Mouse (Mus musculus) thymus, postnatal 36 days (tissue): ENCODE data around the gene Ksr1.
A peak's percentile ranks its signal among the peaks of the same experiment; 100 is the strongest.
"Not testable (repeated sequence)": the region's sequence is repeated elsewhere in the genome, so short reads cannot be mapped to it uniquely, and the experiment has no call there.

Experiments
- DNase-seq, 2 experiments: peaks; one replicate each; pipeline ENCODE4 v3.0.0; 2022; ENCODE audit warnings: mixed read lengths in 2 of 2

The Ksr1 gene

DNA sequence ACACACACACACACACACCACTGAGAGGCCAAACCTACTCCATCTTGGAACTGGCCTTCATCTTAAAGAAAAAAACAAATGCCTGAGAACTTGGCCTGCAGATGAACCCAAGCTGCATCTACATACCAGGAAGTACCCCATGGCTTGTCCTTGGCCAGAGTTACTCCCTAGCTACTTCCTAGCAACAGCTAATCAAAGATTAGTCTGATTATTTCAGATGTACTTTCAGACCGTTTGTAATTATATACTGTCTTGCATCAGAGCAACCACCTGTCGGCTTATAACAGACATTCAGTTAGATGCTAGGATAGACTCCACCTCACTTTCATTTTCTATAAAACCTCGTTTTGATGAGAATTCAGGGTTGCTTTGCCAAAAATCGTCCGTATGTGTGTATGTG, 139.8 kb downstream of the Ksr1 start:
- DNase-seq, result no peak

DNA sequence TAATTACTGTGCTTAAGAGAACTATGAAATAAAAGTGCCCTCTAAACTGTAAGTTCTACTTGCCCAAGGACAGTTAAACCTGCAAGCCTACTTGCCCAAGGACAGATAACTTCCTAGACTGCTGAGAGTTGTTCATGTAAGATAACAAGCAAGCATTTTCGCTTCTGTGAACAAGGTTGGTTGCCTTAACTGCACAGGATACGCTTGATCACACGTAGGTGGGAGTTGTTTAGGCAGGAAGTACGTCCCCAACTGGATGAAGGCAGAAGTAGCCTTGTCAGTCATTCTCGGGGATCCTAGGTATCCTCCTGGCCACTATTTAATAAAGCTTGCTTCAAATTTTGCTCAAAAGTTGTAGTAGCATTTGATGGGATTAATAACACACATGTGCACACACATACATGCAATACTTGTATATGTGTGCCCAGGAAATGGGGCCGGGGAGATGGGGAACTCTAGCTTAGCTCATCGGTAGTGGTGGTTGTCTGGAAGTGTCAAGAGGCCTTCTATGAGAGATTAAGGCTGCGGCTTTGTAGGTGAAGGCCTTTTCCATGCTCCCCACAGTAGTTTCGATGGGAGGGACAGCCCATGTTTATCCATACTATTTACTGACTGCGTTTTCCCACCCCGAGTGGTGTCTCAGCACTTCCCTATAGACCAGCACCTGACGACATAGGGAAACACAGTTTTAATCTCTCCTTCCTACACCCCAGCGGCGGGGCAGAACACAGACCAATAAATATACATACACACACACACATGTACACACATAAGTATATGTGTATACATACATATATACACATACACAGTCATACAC, 140.4 kb downstream of the Ksr1 start:
- no peak for DNase-seq

DNA sequence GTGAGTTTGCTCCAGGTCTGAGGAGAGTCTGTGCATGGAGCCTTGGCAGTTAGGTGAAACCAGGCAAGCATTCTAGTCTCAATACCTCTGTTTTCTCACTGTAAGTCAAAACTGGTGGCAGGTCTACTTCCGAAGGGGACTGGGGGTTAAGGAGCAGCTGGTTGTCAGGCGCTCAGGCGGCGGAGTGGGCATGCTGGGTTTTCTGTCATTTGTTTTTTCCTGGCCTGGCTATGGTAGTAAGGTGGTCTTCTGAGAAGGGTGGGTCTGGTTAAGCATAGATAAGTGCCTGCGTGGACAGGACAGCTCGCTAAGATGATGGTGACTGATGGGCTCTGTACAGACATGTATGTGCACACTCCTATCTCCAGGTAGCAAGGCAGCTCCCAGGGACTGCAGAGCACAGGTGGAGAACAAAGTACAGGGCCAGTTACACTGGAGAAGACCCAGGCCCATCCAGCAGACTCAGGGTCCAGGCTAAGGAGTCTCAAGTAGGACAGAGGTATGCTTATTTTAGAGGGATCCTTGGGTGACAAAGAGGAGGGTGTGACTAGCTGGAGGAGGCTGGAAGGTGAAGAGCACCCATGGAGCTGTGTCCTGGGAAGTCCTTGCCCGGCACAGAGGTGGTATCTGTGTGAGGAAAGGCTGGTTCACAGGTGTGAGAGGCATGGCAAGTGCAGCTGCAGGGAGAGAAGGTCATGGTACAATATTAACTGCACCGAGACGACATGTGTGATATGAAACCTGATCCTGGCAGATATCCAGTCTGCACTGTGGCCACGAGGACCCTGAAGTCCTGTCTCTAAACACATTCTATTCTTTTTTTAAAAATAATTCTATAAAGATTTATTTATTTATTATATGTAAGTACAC, 142.2 kb downstream of the Ksr1 start:
- peak in 1 of 2 experiments; percentile 43 for DNase-seq

DNA sequence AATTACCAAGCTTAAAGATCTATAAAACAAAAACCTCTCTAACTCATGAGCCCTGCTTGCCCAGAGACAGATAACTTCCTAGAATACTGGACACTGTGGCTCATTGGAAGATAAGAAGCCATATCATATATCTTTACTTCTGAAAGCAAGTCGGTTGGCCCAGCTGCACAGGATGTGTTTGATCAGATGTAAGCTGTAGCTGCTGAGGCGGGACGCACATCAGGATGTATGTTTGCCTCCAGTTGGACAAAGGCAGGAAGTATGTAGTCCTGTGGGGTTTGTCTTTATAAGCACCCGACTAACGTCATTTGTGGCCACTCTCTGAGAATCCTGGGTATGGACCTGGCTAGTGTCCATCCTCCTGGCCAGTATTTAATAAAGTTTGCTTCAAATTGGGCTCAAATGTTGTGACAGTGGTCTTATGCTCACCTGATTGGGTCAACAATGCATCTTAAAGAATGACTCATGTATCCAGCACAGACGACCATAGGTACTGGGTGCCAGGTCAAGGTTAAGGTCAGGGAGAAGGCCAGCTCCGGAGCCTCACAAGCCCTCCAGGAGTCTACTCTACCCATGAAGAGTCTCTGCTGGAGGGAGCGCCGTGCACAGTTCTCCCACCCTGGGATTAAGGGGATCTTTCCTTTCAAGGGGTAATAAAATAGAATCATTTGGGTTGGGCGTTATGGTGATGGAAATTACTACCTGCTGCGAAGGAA, 143.0 kb downstream of the Ksr1 start:
- peak; percentile 57 to 81 for DNase-seq

DNA sequence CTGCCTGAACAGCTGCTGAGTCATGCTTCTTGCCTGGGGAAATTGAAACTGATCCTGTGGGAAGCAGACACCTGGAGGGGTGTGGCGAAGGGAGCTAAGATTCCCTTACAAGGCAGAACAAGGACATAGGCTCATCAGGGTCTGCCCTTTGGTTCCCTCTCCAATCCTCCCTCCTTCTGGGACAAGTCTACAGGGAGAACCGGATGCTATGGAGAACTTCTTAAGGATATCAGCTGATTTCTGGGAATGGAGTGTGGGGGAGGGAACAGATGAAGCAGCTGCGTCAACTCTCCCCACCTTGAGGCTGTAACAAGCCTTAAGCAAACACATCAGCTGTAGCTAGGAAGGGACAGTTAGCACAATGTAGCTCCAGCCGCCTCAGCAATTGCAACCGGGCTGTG, 143.7 kb downstream of the Ksr1 start:
- peak in 1 of 2 experiments; percentile 28 for DNase-seq

DNA sequence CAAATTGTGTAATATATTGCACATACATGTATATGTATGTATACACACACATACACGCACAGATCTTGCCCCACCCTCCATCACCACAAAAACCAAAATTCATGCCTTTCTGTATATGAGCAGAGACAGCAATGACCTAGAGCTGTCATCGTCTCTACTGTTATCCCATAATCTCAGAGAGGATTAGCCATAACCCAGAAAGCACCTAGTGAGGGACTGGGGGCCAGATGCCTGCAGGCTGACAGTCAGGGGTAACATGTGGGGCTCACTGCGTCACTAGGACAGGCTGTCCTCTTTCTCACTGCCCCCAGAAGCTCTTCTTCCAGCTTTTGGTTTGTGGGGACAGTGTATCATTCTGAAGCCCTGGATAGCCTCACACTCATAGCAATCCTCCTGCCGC, 144.3 kb downstream of the Ksr1 start:
- no peak for DNase-seq

DNA sequence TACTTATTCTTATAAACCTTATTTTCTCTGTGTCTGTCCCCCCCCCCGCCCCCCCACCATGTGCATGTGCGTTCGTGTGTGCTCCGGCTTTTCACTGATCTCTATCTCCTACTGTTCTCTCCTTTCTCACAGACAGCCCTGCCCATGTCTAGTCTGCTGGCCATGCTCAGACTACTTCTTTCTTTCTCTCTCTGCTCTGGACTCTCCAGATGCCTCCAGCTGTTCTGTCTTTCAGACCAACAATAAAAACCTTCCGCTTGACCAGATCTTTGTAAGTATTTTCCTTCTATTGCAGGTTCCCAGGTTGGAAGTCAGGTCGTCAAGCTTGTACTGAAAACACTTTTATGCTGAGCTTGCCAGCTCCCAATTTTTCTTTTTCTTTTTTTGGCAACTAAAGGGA, 147.1 kb downstream of the Ksr1 start:
- DNase-seq, result no peak

DNA sequence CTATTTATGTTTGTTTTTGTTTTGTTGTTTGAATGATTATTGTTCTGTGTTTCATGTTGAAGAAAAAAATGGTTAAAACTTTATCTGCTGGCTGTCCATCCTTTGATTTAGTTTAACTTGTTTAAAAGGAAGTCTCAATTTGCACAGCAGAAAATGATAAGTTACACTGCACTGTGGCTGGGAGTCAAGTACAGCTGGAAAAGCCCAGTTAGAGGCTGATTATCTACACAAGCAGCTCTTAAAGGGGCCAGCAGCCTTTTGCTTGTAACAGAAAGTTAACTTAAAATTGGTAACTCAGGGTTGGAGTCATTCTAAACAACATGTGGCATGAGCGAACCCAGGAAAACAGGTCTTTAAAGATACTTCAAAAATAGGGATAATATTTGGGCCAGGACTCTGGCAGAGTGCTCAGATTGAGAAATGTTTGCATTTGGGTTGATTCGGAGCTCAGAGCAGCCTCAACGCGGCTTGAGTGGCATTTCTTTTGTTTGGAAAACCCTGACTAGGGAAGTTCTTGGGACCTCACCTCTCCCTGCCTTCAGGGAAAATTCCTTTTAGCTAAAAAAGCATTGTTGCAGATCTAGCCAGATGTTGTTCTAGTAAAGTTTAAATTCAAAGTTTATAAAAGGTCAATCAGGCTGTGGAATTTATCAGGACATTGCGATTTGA, 155.2 kb downstream of the Ksr1 start:
- DNase-seq, result not testable (repeated sequence)

DNA sequence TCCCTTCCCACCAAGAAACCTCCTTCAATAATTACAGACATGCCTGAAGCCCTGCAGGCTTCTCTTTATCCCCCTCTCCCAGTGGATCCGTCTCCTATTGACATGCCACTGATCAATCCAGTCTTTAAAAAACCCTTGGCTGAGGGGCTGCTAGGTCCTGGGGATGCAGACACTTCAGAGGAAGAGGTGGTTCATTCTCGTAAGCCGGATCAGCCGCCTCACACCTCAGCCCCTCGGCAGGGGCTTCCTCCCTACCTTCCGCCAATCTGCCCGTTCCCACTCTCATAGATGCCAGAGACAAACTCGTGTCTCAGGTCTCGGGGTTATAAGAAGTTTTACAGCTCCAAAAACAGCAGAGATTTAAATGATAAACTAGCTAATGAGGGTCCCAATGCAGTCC, 156.1 kb downstream of the Ksr1 start:
- DNase-seq, result no peak

DNA sequence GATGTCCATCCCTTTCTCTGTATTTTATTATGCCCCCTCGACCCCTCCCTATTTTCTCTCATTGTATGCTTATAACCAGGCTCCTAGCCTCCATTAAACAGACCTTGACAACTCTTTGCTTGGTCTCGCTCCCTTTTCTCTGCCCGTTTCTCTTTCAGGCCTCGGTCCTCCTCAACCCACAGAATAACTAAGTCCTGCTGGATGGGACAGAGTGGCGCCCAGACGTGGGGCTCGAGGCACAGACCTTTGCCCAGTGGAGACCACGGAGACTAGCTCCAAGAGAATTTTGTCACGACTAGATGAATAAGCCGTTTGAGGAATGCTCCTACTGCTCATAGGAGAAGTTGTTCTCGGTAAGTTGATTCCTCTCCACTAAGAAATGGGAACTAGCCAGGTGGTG, 157.0 kb downstream of the Ksr1 start:
- DNase-seq, result peak in 1 of 2 experiments; percentile 1

DNA sequence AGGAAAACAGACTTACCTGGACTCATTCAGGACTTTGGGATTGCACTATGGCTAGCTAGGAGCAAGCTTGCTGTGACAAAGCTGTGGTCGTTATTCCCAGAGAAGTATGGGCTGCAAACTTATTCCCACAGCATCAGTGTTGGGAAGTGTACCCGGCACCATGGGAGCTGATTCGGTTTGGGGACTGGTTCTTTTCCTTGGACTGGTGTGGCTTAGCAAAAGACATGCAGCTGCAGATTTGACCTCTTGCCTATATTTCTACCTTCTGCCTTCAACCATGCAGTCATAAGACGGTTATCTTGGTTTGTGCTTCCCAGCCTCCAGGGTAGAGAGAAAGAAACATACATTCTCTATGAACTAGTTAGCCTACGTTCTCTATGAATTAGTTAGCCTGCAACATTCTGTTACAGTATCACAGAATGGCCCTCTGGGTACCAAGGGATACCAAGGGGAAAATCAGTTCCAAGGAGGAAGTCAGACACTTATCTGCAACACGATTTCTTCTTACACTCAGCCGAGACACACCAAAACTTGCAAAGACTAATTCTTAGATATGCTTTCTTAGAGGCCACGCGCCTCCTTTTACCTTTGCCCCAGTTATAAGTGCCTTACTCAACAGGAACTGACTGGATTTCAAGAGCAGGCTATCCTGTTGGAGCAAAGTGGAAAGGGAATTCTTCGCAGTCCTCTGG, 159.8 kb downstream of the Ksr1 start:
- peak in 1 of 2 experiments; percentile 0 for DNase-seq

DNA sequence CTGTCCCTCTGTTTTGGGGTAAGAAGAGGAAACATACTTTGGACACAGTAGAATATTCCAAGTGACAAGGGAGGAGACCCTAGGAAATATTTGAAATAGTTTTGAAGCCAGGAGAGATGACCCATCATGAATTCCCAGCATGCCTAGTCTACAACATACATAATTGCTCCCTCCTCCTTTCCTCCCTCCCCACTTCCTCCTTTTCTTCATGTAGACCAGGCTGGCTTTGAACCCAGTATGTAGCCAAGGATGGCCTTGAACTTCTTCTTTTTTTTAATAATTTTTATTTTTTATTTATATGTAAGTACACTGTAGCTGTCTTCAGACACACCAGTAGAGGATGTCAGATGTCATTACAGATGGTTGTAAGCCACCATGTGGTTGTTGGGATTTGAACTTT, 160.7 kb downstream of the Ksr1 start:
- peak in 1 of 2 experiments; percentile 0 for DNase-seq

DNA sequence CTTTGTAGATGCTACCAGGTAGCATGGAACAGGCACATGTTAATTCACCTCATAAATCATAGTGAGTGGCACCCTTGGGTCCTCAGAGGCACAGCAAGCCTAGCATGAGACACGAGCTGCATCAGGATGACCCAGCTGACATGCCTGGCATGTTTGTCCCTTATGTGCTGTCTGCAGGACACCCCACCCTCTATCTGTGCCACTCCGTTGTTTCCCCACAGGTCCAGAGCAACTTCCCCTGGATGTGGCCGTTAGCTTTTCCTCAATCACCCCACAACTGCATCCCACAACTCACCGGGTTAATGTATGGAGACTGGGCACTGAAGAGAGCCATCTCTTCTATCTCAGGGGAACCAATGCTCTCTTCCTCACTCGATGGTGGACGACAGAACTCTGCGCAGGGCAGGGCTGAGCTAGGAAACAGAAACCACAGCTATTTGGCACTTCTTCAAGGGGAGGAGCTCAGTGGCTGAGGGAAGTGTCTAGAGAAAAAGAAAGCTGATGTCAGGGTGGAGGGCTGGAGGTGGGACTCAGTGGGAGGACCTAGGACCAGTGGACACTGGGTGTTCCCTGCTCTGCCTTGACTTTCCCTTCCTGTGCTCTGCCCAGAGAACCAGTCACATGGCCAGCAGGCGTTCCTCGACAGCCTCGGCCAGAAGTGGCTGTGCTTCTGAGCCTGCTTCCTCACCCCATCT, 161.6 kb downstream of the Ksr1 start, which contains the start of gene Lgals9:
Gene Lgals9 (minus strand): TSS at position 464 of the 695 bp plus-strand sequence.
- peak; percentile 64 to 71 for DNase-seq

DNA sequence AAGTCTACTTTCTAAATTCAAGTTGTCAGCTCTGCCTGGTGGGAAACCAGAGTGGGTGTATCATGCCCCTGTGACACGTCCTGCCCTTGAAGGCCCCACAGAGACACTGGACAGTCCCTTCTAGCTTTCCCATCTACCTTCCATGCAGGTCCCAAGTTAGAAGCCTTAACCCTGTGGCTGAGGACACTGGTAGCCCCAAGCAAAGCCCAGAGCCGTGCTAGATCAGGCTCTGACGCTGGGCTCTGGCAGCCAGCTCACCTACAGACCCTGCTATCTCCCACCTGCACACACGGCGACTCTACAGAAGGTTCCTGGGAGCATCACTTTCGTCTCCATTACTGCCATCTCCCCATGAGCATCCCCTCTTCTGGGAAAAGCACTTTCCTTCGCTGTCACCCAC, 162.7 kb downstream of the Ksr1 start:
- peak; percentile 30 to 39 for DNase-seq

DNA sequence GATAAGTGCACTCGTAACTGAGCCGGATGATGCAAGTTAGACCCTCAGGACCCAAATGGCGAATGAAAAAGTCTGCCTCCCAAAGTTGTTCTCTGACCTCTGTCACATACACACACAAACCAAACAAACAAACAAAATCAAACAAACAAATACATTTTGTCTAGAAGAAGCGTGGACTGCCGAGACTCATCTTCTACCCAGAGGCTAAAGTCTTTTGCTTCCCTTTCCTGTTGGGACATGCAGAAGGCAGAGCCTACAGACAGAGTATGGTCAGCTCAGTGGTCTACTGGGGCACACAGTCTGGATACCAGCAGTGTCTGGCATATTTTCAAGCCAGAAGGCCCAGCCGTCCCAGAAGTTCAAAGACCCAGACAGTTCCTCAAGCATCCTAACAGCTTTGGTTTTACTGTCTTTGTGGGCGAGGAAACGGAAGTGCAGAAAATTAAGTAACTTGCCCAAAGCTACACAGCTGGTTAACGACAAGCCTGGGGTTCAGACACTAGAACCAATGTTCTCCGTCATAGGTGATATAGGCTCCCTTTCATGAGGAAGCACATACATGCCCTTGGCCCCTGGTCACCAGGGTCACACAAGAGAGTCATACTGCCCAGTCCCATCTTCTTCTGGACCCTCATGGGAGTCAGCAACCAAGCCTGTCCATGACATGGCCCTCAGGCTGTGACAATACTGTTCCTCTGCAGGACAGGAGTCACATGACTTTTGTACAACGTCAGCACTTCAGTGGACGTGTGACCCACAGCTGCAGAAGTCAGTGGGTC, 163.5 kb downstream of the Ksr1 start:
- peak; percentile 40 to 41 for DNase-seq

DNA sequence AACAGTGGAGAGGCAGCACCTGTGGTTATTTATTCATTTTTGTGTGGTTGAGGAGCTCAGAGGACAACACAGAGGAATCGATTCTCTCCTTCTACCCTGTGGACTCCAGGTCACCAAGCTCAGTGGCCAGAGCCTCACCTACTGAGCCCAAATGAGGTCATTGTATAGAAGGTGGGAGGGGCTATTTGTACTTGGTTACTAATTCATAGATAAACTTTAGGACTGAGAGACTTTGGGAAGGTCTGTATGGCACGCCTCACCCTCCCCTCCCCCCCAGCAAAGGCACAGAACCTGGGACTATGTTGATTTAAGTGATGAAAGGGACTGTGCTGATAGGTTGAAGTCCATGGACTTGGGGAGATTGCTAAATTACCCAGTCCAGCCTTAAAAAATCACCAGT, 164.2 kb downstream of the Ksr1 start:
- DNase-seq, result peak in 1 of 2 experiments; percentile 4

DNA sequence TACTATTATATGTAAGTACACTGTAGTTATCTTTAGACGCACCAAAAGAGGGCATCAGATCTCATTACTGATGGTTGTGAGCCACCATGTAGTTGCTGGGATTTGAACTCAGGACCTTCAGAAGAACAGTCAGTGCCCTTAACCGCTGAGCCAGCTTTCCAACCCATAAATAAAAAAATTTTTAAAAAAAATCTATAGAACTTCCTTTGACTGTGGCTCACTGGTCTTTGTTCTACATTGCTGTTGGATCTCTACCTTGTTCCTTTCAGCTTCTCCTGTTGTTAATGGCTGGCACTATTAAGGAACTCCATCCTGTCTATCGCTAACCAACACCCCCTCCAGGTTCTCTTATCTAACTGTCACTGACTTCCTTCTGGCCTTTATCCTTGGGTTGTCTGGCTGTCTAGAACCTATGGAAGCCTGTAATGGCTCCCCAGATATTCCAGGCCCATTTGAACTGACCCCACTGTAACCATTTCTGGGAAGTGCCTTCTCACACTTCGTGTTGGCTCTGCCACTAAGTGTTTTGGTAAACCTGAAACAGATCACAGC, 166.0 kb downstream of the Ksr1 start:
- no peak for DNase-seq

DNA sequence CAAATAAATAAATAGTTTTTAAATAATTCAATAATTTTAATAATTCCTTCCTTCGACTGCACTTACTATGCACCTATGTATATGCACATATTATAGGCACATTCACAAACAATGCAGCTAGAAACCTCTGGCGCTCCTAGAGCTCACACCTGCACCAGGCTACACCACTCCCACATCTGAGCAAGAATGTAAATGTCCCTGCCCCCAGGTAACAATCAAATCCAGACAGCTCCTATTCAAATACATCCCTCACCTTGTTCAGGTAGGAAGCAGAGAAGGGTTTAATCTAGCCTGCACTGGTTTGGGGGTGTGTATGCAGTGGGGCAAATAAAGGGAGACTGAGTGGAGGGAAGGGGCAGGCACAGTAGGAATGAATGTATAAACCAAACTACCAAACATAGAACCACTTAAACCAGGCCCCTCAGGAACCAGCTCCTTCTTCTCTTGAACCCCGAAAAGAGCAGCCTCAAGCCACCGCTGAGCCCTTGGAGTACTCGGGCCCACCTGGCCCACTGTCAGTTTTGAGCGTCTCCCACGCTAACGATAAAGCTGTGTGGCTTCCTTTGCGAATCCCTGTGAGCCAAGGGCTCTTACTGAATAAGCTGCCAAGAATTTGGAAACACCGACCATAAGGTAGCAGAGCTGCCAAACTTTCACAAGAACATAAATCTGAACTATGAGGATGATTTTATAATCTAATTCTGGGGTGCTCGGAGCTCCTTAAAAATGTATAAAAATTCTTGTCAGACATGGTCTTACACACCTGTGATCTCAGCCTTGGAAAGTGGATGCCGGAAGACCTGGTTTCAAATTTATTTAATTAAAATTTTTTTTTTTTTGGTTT, 167.8 kb downstream of the Ksr1 start:
- peak in 1 of 2 experiments; percentile 4 for DNase-seq
